Mouse (Mus musculus) midbrain, postnatal 0 days (tissue): ENCODE measurements at regions not wholly inside any gene's neighbourhood (a gene's known extent, or its start where the extent isn't known, plus 50 kb on each side); places are given as distances from the start of the nearest gene placed in this dataset.

ENCODE experiments used
- ATAC-seq: fragments of 200-750 bp; cut with Nextera tagmentation; 2 replicates; pipeline ENCODE4 v1.8.0; 2017; ENCODE audit warnings: moderate number of reproducible peaks, mild to moderate bottlenecking, moderate TSS enrichment, moderate library complexity; ENCODE audit not compliant: low FRiP score
- DNase-seq: peaks from one replicate; pipeline ENCODE4 v3.0.0-alpha.2; 2015; ENCODE audit warnings: low spot score
- H3K27ac ChIP-seq: fragments of 300-500 bp; sonication (generic); 2 replicates; pipeline ENCODE4 v1.5.1; 2014; ENCODE audit warnings: low read depth, mild to moderate bottlenecking, low read length, mixed read lengths
- H3K27me3 ChIP-seq: fragments of 300-500 bp; sonication (generic); 2 replicates; pipeline ENCODE4 v1.6.1; 2014; ENCODE audit warnings: low read length, control low read depth, mixed read lengths; ENCODE audit not compliant: insufficient read depth
- H3K36me3 ChIP-seq: fragments of 300-500 bp; sonication (generic); 2 replicates; pipeline ENCODE4 v1.6.1; 2014; ENCODE audit warnings: low read length, control low read depth, mixed read lengths; ENCODE audit not compliant: insufficient read depth
- H3K4me1 ChIP-seq: fragments of 300-500 bp; sonication (generic); 2 replicates; pipeline ENCODE4 v1.6.1; 2014; ENCODE audit warnings: mild to moderate bottlenecking, control low read depth, antibody characterized with exemption, low read length, mixed read lengths; ENCODE audit not compliant: insufficient read depth
- H3K4me2 ChIP-seq: fragments of 300-500 bp; sonication (generic); 2 replicates; pipeline ENCODE4 v1.6.1; 2014; ENCODE audit warnings: low read depth, mild to moderate bottlenecking, low read length, mixed read lengths; ENCODE audit not compliant: poor library complexity, severe bottlenecking
- H3K4me3 ChIP-seq: fragments of 300-500 bp; sonication (generic); 2 replicates; pipeline ENCODE4 v1.5.1; 2014; ENCODE audit warnings: low read depth, mild to moderate bottlenecking, low read length, moderate library complexity
- H3K9ac ChIP-seq: fragments of 300-500 bp; sonication (generic); replicated peaks from 2 replicates; pipeline ENCODE4 v1.6.1; 2014; ENCODE audit warnings: mild to moderate bottlenecking, low read length, moderate library complexity, mixed read lengths; ENCODE audit not compliant: poor library complexity, severe bottlenecking
- H3K9me3 ChIP-seq: fragments of 300-500 bp; sonication (generic); 2 replicates; pipeline ENCODE4 v1.6.1; 2016; ENCODE audit warnings: low read length, control low read depth
- CTCF ChIP-seq: IDR thresholded peaks from 2 replicates; pipeline ENCODE4 v1.5.1; 2016; ENCODE audit warnings: antibody characterized with exemption, mild to moderate bottlenecking
- WGBS: fragments of 180-500 bp; shearing (Covaris S2); extraction: QIAGEN DNeasy Blood & Tissue Kit; methylation state at CpG from one replicate; pipeline ENCODE4 v1.1.7; 2014; 5-methylcytosine and 5-hydroxymethylcytosine counted together

- H3K27ac ChIP-seq, result no peak overlapping the region
- H3K27me3 ChIP-seq, result 0 out of 2 replicates have a peak, but pooled peaks cover 4% of the 10 kb centered on the region
- no peaks in the 10 kb centered on the region for H3K4me1 ChIP-seq
- ATAC-seq (no peak), DNase-seq (no peak)
- H3K4me2 ChIP-seq, result no peak overlapping the region
- WGBS, result 81% methylated on average over 3 of the region's 3 CpGs
- TF ChIP-seq CTCF, result no peak
- no peaks in the 10 kb centered on the region for H3K36me3 ChIP-seq
- no peak overlapping the region for H3K4me3 ChIP-seq
- no peaks in the 10 kb centered on the region for H3K9me3 ChIP-seq
- no peak overlapping the region for H3K9ac ChIP-seq
Observed at GRCm38 (mm10) chr2:179128018-179128417, 314.2 kb upstream of the Cdh4 start.

- Histone ChIP-seq H3K4me3 (no peak overlapping the region), H3K4me1 (no peaks in the 10 kb centered on the region), H3K9me3 (no peaks in the 10 kb centered on the region), H3K36me3 (no peaks in the 10 kb centered on the region), H3K27me3 (0 out of 2 replicates have a peak, but pooled peaks cover 4% of the 10 kb centered on the region), H3K27ac (no peak overlapping the region), H3K4me2 (no peak overlapping the region), H3K9ac (no peak overlapping the region)
- WGBS, result 94% methylated on average over 5 of the region's 5 CpGs
- DNase-seq (no peak), ATAC-seq (no peak)
- no peak for TF ChIP-seq CTCF
Observed at GRCm38 (mm10) chr2:179128432-179128831, 313.8 kb upstream of the Cdh4 start.

GRCm38 (mm10) chr2:179131004-179131403, 311.2 kb upstream of the Cdh4 start:
- TF ChIP-seq CTCF, result no peak
- no peaks in the 10 kb centered on the region for H3K4me1 ChIP-seq
- H3K36me3 ChIP-seq, result no peaks in the 10 kb centered on the region
- ATAC-seq, result no peak
- no peak overlapping the region for H3K27ac ChIP-seq
- no peak overlapping the region for H3K9ac ChIP-seq
- no peak overlapping the region for H3K4me3 ChIP-seq
- no peak overlapping the region for H3K4me2 ChIP-seq
- DNase-seq, result no peak
- WGBS, result 82% methylated on average over 5 of the region's 5 CpGs
- no peaks in the 10 kb centered on the region for H3K9me3 ChIP-seq
- 0 out of 2 replicates have a peak, but pooled peaks cover 4% of the 10 kb centered on the region for H3K27me3 ChIP-seq

- H3K9me3 ChIP-seq, result no peaks in the 10 kb centered on the region
- no peaks in the 10 kb centered on the region for H3K4me1 ChIP-seq
- TF ChIP-seq CTCF, result no peak
- H3K27ac ChIP-seq, result no peak overlapping the region
- H3K4me3 ChIP-seq, result no peak overlapping the region
- H3K27me3 ChIP-seq, result no peaks in the 10 kb centered on the region
- no peak overlapping the region for H3K4me2 ChIP-seq
- peak; percentile 20; the same call in 1 of the 2 replicates for ATAC-seq
- DNase-seq, result no peak
- 42% methylated on average over 8 of the region's 8 CpGs for WGBS
- H3K9ac ChIP-seq, result no peak overlapping the region
- no peaks in the 10 kb centered on the region for H3K36me3 ChIP-seq
Observed at GRCm38 (mm10) chr2:179142313-179142712, 299.9 kb upstream of the Cdh4 start.

GRCm38 (mm10) chr2:179145726-179146125, 296.5 kb upstream of the Cdh4 start:
- DNase-seq (no peak), ATAC-seq (no peak)
- Histone ChIP-seq H3K4me3 (no peak overlapping the region), H3K36me3 (no peaks in the 10 kb centered on the region), H3K27me3 (no peaks in the 10 kb centered on the region), H3K4me2 (no peak overlapping the region), H3K9me3 (no peaks in the 10 kb centered on the region), H3K27ac (no peak overlapping the region), H3K4me1 (no peaks in the 10 kb centered on the region), H3K9ac (no peak overlapping the region)
- TF ChIP-seq CTCF, result no peak
- 61% methylated on average over 2 of the region's 2 CpGs for WGBS

DNA sequence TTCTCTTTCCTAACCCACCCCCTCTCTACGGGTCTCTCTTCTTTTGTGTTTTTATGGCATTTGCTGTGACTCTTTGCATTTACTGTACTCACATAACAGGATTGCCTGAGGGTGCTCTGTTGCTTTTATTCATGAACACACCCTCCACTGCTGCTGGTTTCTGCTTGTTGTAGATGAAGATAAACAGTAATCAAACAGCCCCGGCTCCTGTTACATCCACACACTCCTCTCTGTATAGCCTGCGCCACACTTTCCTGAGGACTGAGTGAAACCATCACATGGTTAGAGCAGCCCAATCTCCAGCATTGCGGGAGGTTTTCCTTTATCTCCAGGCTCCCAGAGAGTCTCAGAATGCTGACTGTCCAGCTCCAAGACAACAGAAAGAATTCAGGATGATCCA, 296.0 kb upstream of the Cdh4 start:
- ATAC-seq (no peak), DNase-seq (no peak)
- Histone ChIP-seq H3K4me1 (no peaks in the 10 kb centered on the region), H3K9me3 (no peaks in the 10 kb centered on the region), H3K4me3 (no peak overlapping the region), H3K9ac (no peak overlapping the region), H3K27me3 (no peaks in the 10 kb centered on the region), H3K36me3 (no peaks in the 10 kb centered on the region), H3K4me2 (no peak overlapping the region), H3K27ac (no peak overlapping the region)
- WGBS, result 58% methylated on average over 4 of the region's 4 CpGs
- no peak for TF ChIP-seq CTCF
